Mouse (Mus musculus) layer of hippocampus, adult 2 months (tissue): ENCODE measurements around the gene Zfp13. TPM values are rescaled to one million over a fixed set of nuclear protein-coding genes. Genes with fewer than 3 reads are reported as not detected.

Experiments
- DNase-seq, 2 experiments: peaks; one replicate each; pipeline ENCODE4 v3.0.0; 2022; ENCODE audit warnings: low spot score in 2 of 2
- H3K27ac ChIP-seq: fragments of 200-600 bp; 2 replicates; pipeline ENCODE4 v1.8.1; 2022
- H3K4me3 ChIP-seq: fragments of 200-600 bp; 2 replicates; pipeline ENCODE4 v1.8.1; 2022; ENCODE audit warnings: mild to moderate bottlenecking
- CTCF ChIP-seq: fragments of 200-600 bp; conservative IDR thresholded peaks from 2 replicates; pipeline ENCODE4 v1.8.1; 2022; ENCODE audit warnings: antibody characterized with exemption, mild to moderate bottlenecking, moderate library complexity
- total RNA-seq, 2 experiments: library from RNA; stranded (reverse); gene quantifications; 2 replicates each; pipeline ENCODE4 v1.2.3; 2021

The Zfp13 gene
- total RNA-seq, 2 experiments from 2014 or later = 30.1 to 33.6 TPM

- DNase-seq = no peak
- Histone ChIP-seq H3K27ac (no peak overlapping the region), H3K4me3 (no peak overlapping the region)
- TF ChIP-seq CTCF = no peak
Measured at GRCm38 (mm10) chr17:23574130-23574529, 25.2 kb downstream of the Zfp13 start.

DNA sequence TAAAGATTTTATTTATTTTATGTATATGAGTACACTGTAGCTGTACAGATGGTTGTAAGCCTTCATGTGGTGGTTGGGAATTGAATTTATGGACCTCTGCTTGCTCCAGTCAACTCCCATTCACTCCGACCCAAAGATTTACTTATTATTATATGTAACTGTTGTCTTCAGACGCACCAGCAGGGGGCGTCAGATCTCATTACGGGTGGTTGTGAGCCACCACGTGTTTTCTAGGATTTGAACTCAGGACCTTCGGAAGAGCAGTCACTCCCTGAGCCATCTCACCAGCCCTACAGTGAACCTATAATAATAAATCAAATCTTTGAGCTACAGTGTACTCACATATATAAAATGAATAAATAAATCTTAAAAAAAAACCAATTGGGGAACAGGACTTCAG, 27.2 kb downstream of the Zfp13 start:
- Histone ChIP-seq H3K27ac (no peak overlapping the region), H3K4me3 (no peak overlapping the region)
- TF ChIP-seq CTCF = peak; percentile 59
- no peak for DNase-seq

- DNase-seq = no peak
- peak; percentile 65 for TF ChIP-seq CTCF
- Histone ChIP-seq H3K27ac (no peak overlapping the region), H3K4me3 (no peak overlapping the region)
Measured at GRCm38 (mm10) chr17:23571084-23571483, 28.2 kb downstream of the Zfp13 start.

- TF ChIP-seq CTCF = peak; percentile 75
- no peak overlapping the region for H3K4me3 ChIP-seq
- no peak overlapping the region for H3K27ac ChIP-seq
- DNase-seq = no peak
Measured at GRCm38 (mm10) chr17:23570017-23570416, 29.3 kb downstream of the Zfp13 start.

DNA sequence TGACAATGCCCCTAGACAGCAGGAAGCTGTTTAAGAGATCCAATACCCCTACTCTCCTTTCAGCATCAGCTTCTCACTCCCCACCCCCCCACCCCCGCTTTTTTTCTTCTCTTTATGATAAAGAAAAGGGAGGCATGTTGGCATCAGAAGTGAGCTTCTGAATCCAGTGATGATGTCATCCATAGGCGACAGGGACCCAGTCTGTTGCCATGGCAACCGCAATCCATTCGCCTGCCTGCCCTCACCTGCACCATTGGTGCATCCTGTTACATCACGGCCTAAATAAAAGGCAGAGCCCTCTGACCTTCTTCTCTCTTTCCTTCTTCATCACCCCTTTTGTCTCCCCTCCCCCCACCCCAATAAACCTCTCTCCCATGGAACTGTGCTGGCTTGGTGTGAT, 30.9 kb downstream of the Zfp13 start:
- H3K27ac ChIP-seq = no peak overlapping the region
- TF ChIP-seq CTCF = no peak
- DNase-seq = no peak
- H3K4me3 ChIP-seq = no peak overlapping the region

- no peak for DNase-seq
- H3K27ac ChIP-seq = no peak overlapping the region
- H3K4me3 ChIP-seq = no peak overlapping the region
- TF ChIP-seq CTCF = peak; percentile 47
Measured at GRCm38 (mm10) chr17:23566787-23567186, 32.5 kb downstream of the Zfp13 start.

DNA sequence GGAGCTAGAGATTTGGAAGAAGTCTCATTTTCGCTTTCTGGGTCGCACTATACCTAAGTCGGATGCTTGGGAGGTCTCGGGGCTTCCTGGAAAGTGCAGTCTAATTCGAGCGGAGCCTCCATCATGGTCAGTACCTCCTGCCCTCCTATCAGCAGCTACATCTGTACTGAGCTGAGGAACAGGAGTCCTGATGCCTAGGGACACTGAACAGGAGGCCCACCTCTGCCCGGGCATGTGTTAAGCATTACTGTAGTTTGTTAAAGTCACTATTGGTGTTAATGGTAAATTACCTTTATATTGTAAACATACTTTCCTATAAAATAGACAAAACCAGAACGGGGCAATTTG, 34.9 kb downstream of the Zfp13 start:
- no peak for DNase-seq
- TF ChIP-seq CTCF = no peak
- peak overlapping the region; percentile 83 for H3K4me3 ChIP-seq
- peak overlapping the region; percentile 92 for H3K27ac ChIP-seq

DNA sequence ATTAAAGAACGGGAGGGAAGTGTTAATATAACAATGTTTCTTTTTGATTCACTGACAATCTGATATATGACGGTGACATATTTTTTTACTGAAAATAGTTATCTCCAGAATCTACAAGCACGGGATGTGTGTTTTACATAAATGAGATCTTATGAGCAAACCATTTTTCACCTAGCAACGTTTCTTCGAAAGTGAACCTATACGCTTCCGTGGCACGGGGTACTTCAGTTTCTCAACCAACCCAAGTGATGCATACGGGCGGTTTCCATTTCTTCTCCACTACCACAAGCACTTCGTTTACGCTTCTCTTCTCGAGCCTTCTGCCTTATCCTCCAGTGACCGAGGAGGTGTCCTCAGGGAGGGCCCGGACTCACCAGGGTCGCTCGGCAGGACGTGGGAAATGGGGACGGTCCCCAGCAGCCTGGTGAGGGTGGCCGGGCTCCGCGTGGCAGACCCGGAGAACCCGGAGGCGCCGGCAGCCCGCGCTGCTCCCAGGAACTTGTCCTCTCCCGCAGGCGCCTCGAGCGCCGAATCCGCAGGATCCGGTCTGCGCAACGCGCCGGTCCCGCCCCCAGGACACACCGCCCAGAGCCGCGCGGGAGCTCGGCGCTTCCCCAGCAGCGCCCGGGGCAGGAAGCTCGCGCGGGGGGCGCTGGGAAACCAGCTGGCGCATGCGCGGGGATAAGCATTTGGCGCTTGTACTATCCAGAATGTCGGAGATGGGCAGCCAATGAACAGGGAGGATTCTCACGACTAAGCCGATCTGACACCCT, 35.5 kb downstream of the Zfp13 start, which contains the start of gene Zfp213:
Gene Zfp213 (minus strand): TSS at position 644 of the 773 bp plus-strand sequence.
- DNase-seq = peak; percentile 96
- peak within 1 kb of the TSS; percentile 83 for H3K4me3 ChIP-seq
- no peak for TF ChIP-seq CTCF
- H3K27ac ChIP-seq = peak within 1 kb of the TSS; percentile 92

DNA sequence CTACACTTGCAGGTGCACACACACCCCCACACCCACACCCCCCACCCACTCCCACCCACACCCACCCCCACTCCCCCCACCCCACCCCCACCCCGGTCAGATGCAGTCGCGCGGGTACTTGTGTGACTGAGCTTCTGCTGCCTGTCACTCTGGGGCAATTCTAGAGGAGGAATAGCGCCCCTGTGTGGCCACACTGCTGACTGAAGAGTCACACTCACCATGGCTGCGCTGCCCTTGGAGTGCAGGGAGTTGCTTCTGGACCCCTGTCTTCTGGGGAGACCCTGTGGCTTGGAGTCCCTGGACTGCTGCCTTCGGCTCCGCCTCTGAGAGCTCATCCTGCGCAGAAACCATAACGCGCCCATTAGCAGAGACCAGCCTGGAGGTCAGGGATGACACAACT, 39.5 kb downstream of the Zfp13 start:
- Histone ChIP-seq H3K27ac (no peak overlapping the region), H3K4me3 (no peak overlapping the region)
- TF ChIP-seq CTCF = peak; percentile 65
- DNase-seq = peak in 1 of 2 experiments; percentile 57

GRCm38 (mm10) chr17:23555243-23555916, 43.9 kb downstream of the Zfp13 start:
- H3K4me3 ChIP-seq = no peak overlapping the region
- TF ChIP-seq CTCF = no peak
- H3K27ac ChIP-seq = no peak overlapping the region
- no peak for DNase-seq

DNA sequence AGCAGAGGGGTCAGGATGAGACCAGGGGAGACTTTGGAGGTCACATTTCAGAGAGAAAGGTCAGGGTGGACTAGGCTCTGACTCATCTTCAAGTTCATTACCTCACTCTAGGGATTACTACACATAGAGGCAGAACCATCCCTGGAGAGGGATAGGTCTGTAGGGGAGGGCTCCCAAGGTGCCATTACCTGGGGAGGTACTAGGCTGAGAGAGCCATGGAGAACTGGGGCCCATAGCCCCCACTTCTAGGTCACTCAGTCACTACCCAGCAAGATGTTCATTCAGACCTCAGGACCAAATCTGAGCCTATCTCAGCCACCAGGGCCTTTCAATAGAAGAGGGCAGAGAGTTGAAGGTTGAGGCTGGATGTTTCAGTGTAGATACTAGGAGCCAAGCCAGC, 45.0 kb downstream of the Zfp13 start:
- H3K27ac ChIP-seq = no peak overlapping the region
- no peak for DNase-seq
- H3K4me3 ChIP-seq = no peak overlapping the region
- TF ChIP-seq CTCF = no peak

DNA sequence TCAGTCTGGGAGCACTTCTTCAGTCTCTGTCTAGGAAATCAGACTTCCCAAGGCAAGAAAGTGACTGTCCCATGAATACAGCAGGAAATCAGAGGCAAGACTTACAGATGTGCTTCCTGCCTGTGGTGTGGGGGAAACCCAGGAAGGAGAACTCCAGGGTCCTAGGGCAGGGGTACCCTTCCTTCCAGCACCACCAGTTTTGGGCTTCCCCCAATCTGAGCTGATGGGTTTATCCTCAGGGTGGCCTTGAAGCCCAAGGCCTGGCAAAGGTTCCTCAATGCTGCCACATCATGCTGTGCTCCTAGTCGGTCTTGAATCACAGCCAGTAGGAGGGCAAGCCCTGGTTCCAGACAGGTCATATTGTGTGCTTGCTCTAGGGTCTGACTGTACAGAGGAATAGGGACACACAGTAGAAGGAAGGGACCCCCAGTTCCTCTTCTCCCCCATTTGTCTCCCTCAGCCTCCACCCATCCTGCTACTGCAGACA, 45.6 kb downstream of the Zfp13 start:
- Histone ChIP-seq H3K4me3 (no peak overlapping the region), H3K27ac (no peak overlapping the region)
- DNase-seq = no peak
- no peak for TF ChIP-seq CTCF

DNA sequence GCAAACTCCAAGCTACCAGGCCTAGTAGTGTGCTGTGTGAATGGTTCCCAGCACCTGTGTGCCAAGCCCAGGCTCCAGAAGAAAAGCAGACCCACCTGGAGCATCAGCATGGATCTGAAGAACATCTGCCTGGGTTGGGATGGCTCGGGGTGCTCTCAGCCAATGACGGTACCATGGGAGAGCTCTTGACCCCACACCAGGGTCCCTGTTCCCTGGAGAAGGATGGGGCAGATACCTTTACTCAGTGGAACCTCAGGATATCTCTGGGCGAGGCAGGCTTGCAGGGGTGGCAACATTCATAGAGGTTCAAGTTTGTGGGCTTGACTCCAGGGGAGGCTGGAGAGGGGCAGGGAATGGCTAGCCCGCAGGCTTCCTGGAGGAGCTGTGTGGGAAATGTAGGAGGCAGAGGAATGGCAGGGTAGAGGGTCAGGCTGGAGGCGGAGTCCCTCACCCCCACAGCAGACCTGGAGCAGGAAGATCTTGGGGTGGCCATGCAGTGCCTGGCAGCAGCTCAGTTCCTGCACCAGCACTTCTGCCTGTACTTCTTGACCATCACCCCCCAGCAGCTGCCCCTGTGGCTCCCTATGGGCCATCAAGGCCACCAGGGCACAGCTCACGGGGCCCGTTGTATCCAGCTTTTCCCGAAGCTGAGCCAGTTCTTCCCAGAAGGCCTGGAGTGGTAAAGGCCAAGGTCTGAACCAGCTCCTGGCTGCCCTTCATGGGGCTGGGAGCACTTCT, 46.2 kb downstream of the Zfp13 start:
- no peak for TF ChIP-seq CTCF
- Histone ChIP-seq H3K27ac (no peak overlapping the region), H3K4me3 (no peak overlapping the region)
- no peak for DNase-seq

GRCm38 (mm10) chr17:23551963-23552362, 47.3 kb downstream of the Zfp13 start:
- Histone ChIP-seq H3K4me3 (no peak overlapping the region), H3K27ac (no peak overlapping the region)
- TF ChIP-seq CTCF = no peak
- DNase-seq = no peak
